Mouse (Mus musculus) stomach, embryonic 16.5 days (tissue): Measurements from ENCODE around the gene Gpr1. TPM values are rescaled to one million over a fixed set of nuclear protein-coding genes. Genes with fewer than 3 reads are reported as not detected.
"Not testable (repeated sequence)": the region's sequence is repeated elsewhere in the genome, so short reads cannot be mapped to it uniquely, and the experiment has no call there.

Experiments used
- ATAC-seq: fragments of 200-750 bp; cut with Nextera tagmentation; 2 replicates; pipeline ENCODE4 v1.8.0; 2017; ENCODE audit warnings: moderate number of reproducible peaks, moderate TSS enrichment; ENCODE audit not compliant: insufficient read depth, low FRiP score
- H3K27ac ChIP-seq: fragments of 300-500 bp; sonication (generic); 2 replicates; pipeline ENCODE4 v1.5.1; 2014; ENCODE audit warnings: low read length
- H3K27me3 ChIP-seq: fragments of 300-500 bp; sonication (generic); 2 replicates; pipeline ENCODE4 v1.6.1; 2014; ENCODE audit warnings: low read length, control low read depth, mixed read lengths; ENCODE audit not compliant: control insufficient read depth, insufficient read depth
- H3K36me3 ChIP-seq: fragments of 300-500 bp; sonication (generic); 2 replicates; pipeline ENCODE4 v1.6.1; 2014; ENCODE audit warnings: low read length; ENCODE audit not compliant: control insufficient read depth, insufficient read depth
- H3K4me1 ChIP-seq: fragments of 300-500 bp; sonication (generic); 2 replicates; pipeline ENCODE4 v1.6.1; 2014; ENCODE audit warnings: low read length, control low read depth, mixed read lengths; ENCODE audit not compliant: control insufficient read depth, insufficient read depth
- H3K4me2 ChIP-seq: fragments of 300-500 bp; sonication (generic); 2 replicates; pipeline ENCODE4 v1.6.1; 2014; ENCODE audit warnings: low read depth, low read length, mixed read lengths
- H3K4me3 ChIP-seq: fragments of 300-500 bp; sonication (generic); replicated peaks from 2 replicates; pipeline ENCODE4 v1.5.1; 2014; ENCODE audit warnings: mild to moderate bottlenecking, low read length
- H3K9ac ChIP-seq: fragments of 300-500 bp; sonication (generic); 2 replicates; pipeline ENCODE4 v1.6.1; 2014; ENCODE audit warnings: low read length
- H3K9me3 ChIP-seq: fragments of 300-500 bp; sonication (generic); replicated peaks from 2 replicates; pipeline ENCODE4 v1.6.1; 2016; ENCODE audit warnings: low read length, control low read depth; ENCODE audit not compliant: control insufficient read depth
- WGBS: fragments of 180-500 bp; shearing (Covaris S2); extraction: QIAGEN DNeasy Blood & Tissue Kit; methylation state at CpG from one replicate; pipeline ENCODE4 v1.1.7; 2014; 5-methylcytosine and 5-hydroxymethylcytosine counted together
- polyA plus RNA-seq: library from polyadenylated mRNA; unstranded; fragments of >200 nt; fragmentation: Nextera tagmentation; extraction: Ambion mirVana; gene quantifications from 2 replicates; pipeline ENCODE4 v1.2.1, GENCODE M21; 2015

Gpr1 gene
- polyA plus RNA-seq, 1 experiment from 2014 or later = 0.26 TPM

GRCm38 (mm10) chr1:63178308-63178707 lies 36.0 kb downstream of the Gpr1 start:
- H3K27ac ChIP-seq = peak overlapping the region; percentile 93; the same call in 1 of the 2 replicates
- ATAC-seq = no peak
- H3K4me1 ChIP-seq = peaks cover 21% of the 10 kb centered on the region
- no peaks in the 10 kb centered on the region for H3K27me3 ChIP-seq
- peak overlapping the region; percentile 92 for H3K4me3 ChIP-seq
- WGBS = 65% methylated on average over 3 of the region's 3 CpGs
- no peaks in the 10 kb centered on the region for H3K9me3 ChIP-seq
- H3K4me2 ChIP-seq = peak overlapping the region; percentile 82
- peak overlapping the region; percentile 93 for H3K9ac ChIP-seq
- H3K36me3 ChIP-seq = peaks cover 16% of the 10 kb centered on the region; the same call in 1 of the 2 replicates

DNA sequence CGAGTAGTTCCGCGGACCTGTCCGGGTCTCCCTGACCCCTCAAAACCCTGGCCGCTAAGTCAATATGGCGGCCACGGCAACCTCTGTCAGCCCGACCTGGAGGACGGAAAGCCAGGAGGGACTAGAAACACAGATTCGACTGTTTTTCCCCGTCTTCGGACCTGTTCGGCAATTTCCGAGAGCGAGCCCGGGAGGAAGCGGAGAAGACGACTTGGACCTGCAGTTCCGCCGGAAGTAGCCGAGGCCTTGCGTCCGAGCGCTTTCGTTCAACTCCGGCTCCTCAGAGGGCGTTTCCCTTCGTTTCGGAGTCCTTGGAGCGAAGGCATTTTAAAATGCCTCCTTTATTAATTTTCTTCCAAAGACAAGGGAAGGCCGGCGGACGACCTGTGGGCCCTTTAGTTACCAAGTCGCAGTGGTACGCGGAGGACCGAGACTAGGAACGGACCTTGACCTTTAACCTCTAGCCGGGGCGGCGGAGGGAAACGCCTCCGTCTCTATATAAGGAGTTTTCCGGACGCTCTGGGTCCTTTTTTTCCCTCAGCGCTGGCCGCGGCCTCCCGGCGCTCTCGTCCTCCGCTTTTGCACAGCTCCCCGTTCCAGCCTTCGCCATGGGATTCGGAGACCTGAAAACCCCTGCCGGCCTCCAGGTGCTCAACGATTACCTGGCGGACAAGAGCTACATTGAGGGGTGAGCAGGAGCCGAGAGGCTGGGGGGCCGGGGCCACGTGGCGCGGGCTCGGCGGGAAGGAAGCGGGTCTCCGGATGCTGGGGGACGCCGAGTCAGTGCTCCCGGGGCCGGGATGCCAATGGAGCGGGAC lies 37.5 kb downstream of the Gpr1 start, which contains the start of the genes Eef1b2 and Ndufs1:
TSS of gene Eef1b2 (plus strand) at position 222 of the 818 bp plus-strand sequence.
TSS of gene Ndufs1 (minus strand) at position 230 of the 818 bp plus-strand sequence.
- peak within 1 kb of the TSS; percentile 92 for H3K4me3 ChIP-seq
- H3K27ac ChIP-seq = peak within 1 kb of the TSS; percentile 93
- H3K36me3 ChIP-seq = peaks cover 16% of the 10 kb centered on the region; the same call in 1 of the 2 replicates
- peak within 1 kb of the TSS; percentile 92 for H3K4me2 ChIP-seq
- no peaks in the 10 kb centered on the region for H3K9me3 ChIP-seq
- peaks cover 21% of the 10 kb centered on the region for H3K4me1 ChIP-seq
- ATAC-seq = peak; percentile 91
- no peaks in the 10 kb centered on the region for H3K27me3 ChIP-seq
- H3K9ac ChIP-seq = peak within 1 kb of the TSS; percentile 93
- under 1% methylated on average over 72 of the region's 72 CpGs for WGBS

GRCm38 (mm10) chr1:63176259-63176603 lies 38.1 kb downstream of the Gpr1 start:
- ATAC-seq = peak; percentile 19
- Histone ChIP-seq H3K4me2 (peak overlapping the region; percentile 92), H3K9ac (peak overlapping the region; percentile 93), H3K27ac (peak overlapping the region; percentile 93), H3K27me3 (no peaks in the 10 kb centered on the region), H3K4me1 (peaks cover 21% of the 10 kb centered on the region), H3K9me3 (no peaks in the 10 kb centered on the region), H3K36me3 (peaks cover 16% of the 10 kb centered on the region; the same call in 1 of the 2 replicates), H3K4me3 (peak overlapping the region; percentile 92)
- WGBS = 0% methylated on average over 14 of the region's 14 CpGs

DNA sequence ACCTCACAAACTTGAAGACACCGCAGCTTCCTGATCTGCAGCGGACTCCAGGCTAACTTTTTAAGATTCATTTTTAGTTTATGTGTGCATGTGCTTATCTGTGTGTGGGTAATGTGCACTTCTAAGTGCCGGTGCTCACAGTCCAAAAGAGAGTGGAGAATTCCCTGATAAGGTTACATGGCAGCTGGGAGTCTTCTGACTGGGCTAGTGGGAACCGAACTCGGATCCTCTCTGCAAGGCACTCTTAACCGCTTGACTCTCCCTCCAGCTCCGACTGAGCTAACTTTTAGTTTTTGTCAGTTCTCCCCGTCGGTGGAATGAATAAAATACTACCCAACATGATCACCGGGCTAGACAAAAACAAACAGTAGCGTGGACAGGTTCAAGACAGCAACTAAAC lies 38.5 kb downstream of the Gpr1 start:
- H3K27me3 ChIP-seq = no peaks in the 10 kb centered on the region
- peak overlapping the region; percentile 93 for H3K9ac ChIP-seq
- no peaks in the 10 kb centered on the region for H3K9me3 ChIP-seq
- peak overlapping the region; percentile 92 for H3K4me3 ChIP-seq
- H3K36me3 ChIP-seq = peaks cover 16% of the 10 kb centered on the region; the same call in 1 of the 2 replicates
- peak overlapping the region; percentile 92 for H3K4me2 ChIP-seq
- 5% methylated on average over 11 of the region's 11 CpGs for WGBS
- ATAC-seq = no peak
- peak overlapping the region; percentile 93 for H3K27ac ChIP-seq
- peaks cover 21% of the 10 kb centered on the region for H3K4me1 ChIP-seq

DNA sequence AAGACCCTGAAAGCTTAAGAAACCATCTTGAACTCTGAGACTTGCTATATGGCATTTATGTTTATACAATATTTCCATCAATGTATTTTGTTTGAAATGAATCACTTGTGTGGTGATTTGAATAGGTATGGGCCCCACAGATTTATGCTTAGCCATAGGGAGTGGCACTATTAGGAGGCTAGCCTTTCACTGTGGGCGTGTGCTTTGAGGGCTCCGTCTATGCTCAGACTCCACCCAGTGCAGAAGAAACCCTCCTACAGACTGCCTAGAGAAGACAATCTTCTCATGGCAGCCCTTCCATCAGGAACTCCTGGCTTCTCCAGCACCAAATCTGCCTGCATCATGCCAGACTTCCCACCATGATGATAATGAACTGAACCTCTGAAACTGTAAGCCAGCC lies 45.7 kb downstream of the Gpr1 start:
- peaks cover 20% of the 10 kb centered on the region; the same call in 1 of the 2 replicates for H3K36me3 ChIP-seq

GRCm38 (mm10) chr1:63140231-63140630 lies 74.1 kb downstream of the Gpr1 start:
- H3K4me2 ChIP-seq = no peak overlapping the region
- no peaks in the 10 kb centered on the region for H3K4me1 ChIP-seq
- H3K36me3 ChIP-seq = peaks cover 17% of the 10 kb centered on the region
- no peaks in the 10 kb centered on the region for H3K27me3 ChIP-seq
- no peak overlapping the region for H3K27ac ChIP-seq
- WGBS = 92% methylated on average over 13 of the region's 13 CpGs
- ATAC-seq = no peak
- no peaks in the 10 kb centered on the region for H3K9me3 ChIP-seq
- H3K4me3 ChIP-seq = no peak overlapping the region
- no peak overlapping the region for H3K9ac ChIP-seq

More for the DNA sequence above, 45.7 kb downstream of the Gpr1 start:
- WGBS = 70% methylated on average over 2 of the region's 2 CpGs
- Histone ChIP-seq H3K27ac (no peak overlapping the region), H3K9ac (no peak overlapping the region), H3K4me2 (no peak overlapping the region), H3K9me3 (no peaks in the 10 kb centered on the region), H3K27me3 (no peaks in the 10 kb centered on the region), H3K4me3 (no peak overlapping the region), H3K4me1 (no peaks in the 10 kb centered on the region)
- ATAC-seq = no peak

DNA sequence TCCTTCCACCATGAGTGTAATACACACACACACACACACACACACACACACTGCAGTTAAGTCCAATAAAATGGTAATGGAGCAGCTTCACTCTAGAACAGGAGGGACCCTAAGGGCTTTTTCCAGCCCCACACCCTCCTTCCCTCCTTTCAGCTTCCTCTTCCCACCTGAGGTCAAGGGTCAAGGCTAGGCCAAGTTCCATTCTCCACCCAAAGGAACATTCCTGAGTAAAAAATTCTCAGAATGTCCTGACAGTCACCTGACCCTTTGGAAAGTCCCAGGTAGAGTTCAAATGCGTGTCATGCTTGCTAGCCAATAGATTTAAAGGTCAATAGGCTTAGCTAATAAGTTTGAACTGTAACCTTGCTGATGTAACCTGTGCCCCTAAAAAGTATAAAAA lies 75.8 kb downstream of the Gpr1 start:
- H3K27ac ChIP-seq, ATAC-seq: not testable (repeated sequence)
- WGBS = 88% methylated on average over 1 of the region's 1 CpGs

DNA sequence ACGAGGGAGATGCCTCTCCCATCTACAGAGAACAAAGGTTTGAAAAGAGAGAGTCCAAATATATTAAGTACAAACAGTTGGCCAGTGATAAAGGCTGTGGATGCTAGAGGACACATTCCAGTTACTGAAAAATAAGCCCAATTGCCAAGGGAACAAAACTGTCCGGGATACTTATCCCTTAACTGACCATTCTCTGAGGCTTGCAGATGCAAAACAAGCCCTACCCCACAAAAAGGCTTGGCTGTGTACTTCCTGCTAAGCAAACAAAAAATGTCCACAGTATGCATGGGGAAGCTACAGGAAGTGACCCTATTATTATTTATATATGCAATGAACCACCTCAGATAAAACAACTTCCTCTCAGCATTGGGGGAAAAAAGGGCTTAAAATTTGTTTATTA lies 76.4 kb downstream of the Gpr1 start:
- ATAC-seq = no peak
- Histone ChIP-seq H3K9me3 (no peaks in the 10 kb centered on the region), H3K36me3 (0 out of 2 replicates have a peak, but pooled peaks cover 9% of the 10 kb centered on the region), H3K4me3 (no peak overlapping the region), H3K27ac (no peak overlapping the region), H3K4me2 (no peak overlapping the region), H3K27me3 (no peaks in the 10 kb centered on the region), H3K4me1 (no peaks in the 10 kb centered on the region), H3K9ac (no peak overlapping the region)
- WGBS = 70% methylated on average over 2 of the region's 2 CpGs

More for the DNA sequence above, 75.8 kb downstream of the Gpr1 start:
- not testable (repeated sequence) for H3K27me3 ChIP-seq, H3K9me3 ChIP-seq, H3K4me2 ChIP-seq, H3K4me3 ChIP-seq, H3K9ac ChIP-seq, H3K36me3 ChIP-seq, H3K4me1 ChIP-seq

- H3K9me3 ChIP-seq = no peaks in the 10 kb centered on the region
- 0 out of 2 replicates have a peak, but pooled peaks cover 4% of the 10 kb centered on the region for H3K36me3 ChIP-seq
- no peaks in the 10 kb centered on the region for H3K27me3 ChIP-seq
- H3K4me1 ChIP-seq = no peaks in the 10 kb centered on the region
- H3K9ac ChIP-seq = no peak overlapping the region
- H3K4me3 ChIP-seq = no peak overlapping the region
- WGBS = 85% methylated on average over 3 of the region's 3 CpGs
- no peak overlapping the region for H3K27ac ChIP-seq
- no peak for ATAC-seq
- H3K4me2 ChIP-seq = no peak overlapping the region
Observed at GRCm38 (mm10) chr1:63134530-63134929, 79.8 kb downstream of the Gpr1 start.
